Mouse (Mus musculus): ENCODE results near the gene Gm9837. TPM values are rescaled to one million over a fixed set of nuclear protein-coding genes. Genes with fewer than 3 reads are reported as not detected.

Gene Gm9837
- polyA plus RNA-seq, 1 experiment from 2014 or later = not detected

DNA sequence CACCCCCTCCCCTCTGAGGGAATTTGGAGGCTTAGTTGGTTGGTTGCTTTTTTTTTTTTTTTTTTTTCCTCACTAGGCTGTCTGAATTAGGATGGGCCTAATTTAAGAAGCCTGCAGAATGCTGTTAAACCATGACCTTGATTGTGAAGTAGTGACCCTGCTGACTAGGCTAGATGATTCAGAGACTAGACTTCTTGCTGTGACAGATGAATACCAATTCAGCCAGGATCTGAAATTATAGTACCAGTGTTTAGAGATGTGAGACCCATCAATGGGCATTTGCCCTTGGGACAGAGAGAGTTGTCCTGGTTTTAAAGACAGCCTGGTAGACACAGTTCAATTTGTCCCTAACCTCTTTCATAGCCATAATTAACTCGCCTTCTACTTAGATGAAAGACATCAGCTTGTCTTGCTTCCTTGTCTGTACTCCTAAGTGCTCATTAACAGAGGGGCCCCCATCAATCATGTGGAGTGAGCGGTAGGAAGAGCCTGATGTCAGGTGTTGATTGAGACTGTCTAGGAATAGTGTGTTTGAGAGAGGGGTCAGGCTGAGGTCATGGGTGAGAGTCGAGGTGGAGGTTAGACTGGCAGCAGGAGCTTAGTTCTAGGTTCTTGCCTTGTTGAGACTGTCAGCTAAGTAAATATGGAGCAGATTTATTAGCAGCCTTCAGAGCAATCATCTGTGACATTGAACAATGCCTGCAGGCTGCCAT, 23.1 kb upstream of the Gm9837 start:
- H3K36me3 ChIP-seq (ENCODE audit: control insufficient read depth, insufficient read depth, low read length) = no peaks in the 10 kb centered on the region
- no peak overlapping the region for H3K4me3 ChIP-seq (ENCODE audit: low read depth, low read length)
- H3K27me3 ChIP-seq (ENCODE audit: control insufficient read depth, insufficient read depth, low read length) = no peaks in the 10 kb centered on the region
- H3K4me2 ChIP-seq = no peak overlapping the region
- H3K27ac ChIP-seq (ENCODE audit: low read depth, low read length) = 0 out of 2 replicates have a peak overlapping the region, but pooled peaks have one; percentile 41
- 28% methylated on average over 3 of the region's 3 CpGs for WGBS (ENCODE audit: insufficient replicate concordance)
- no peak for ATAC-seq (replicated peaks; ENCODE audit: insufficient number of reproducible peaks, low FRiP score, low TSS enrichment)
- H3K9ac ChIP-seq (ENCODE audit: low read depth, low read length) = no peak overlapping the region
- no peaks in the 10 kb centered on the region for H3K9me3 ChIP-seq (replicated peaks; ENCODE audit: control insufficient read depth, low read length)
- H3K4me1 ChIP-seq (ENCODE audit: control insufficient read depth, insufficient read depth, low read length) = peaks cover 12% of the 10 kb centered on the region

DNA sequence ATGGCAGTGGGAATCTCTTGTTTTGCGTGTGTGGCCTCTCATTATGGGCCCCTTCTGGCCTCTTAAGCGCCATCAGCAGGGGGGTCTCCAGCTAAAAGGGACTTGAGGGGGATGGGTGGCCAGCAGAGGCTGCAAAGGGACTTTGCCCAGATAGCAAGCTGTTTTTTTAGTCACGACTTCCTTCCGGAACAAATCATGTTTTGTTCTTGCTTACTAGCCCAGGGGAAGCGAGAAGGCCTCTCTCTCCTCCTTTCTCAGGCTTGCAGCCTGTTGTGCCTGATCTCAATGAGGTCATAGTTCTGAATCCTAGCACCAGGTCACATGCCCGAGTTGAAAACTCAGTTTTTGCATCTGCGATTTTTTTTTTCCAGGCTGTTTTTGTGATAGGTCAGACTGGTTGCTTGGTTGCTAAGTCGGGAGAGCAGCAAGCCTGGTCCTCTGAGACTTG, 21.7 kb upstream of the Gm9837 start:
- Histone ChIP-seq H3K27me3 (ENCODE audit: control insufficient read depth, insufficient read depth, low read length) (peaks cover 10% of the 10 kb centered on the region), H3K36me3 (ENCODE audit: control insufficient read depth, insufficient read depth, low read length) (no peaks in the 10 kb centered on the region), H3K27ac (ENCODE audit: low read depth, low read length) (0 out of 2 replicates have a peak overlapping the region, but pooled peaks have one; percentile 15), H3K4me2 (no peak overlapping the region), H3K4me1 (ENCODE audit: control insufficient read depth, insufficient read depth, low read length) (peaks cover 17% of the 10 kb centered on the region), H3K4me3 (ENCODE audit: low read depth, low read length) (no peak overlapping the region), H3K9me3 (replicated peaks; ENCODE audit: control insufficient read depth, low read length) (no peaks in the 10 kb centered on the region), H3K9ac (ENCODE audit: low read depth, low read length) (0 out of 2 replicates have a peak overlapping the region, but pooled peaks have one; percentile 2)
- WGBS (ENCODE audit: insufficient replicate concordance) = 21% methylated on average over 8 of the region's 8 CpGs
- no peak for ATAC-seq (replicated peaks; ENCODE audit: insufficient number of reproducible peaks, low FRiP score, low TSS enrichment)

DNA sequence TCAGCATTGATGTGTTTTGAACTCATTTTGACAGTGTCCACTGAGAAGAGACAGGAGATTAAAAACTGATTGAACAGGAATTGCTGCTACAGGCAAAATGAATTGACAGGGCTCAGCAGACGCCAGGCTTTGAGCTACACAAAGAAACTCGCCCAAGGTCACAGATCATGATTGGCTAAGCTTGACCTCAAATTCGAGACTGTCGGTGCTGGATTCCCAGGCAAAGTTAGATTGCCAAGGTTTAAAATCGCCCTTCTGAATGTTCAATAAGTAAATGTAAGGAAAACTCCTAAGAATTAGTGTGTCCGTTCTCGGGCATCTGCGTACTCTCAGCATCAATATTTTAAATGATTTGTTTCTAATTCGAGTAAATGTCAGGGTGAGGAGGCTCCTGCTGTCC, 19.1 kb upstream of the Gm9837 start:
- H3K9ac ChIP-seq (ENCODE audit: low read depth, low read length) = no peak overlapping the region
- ATAC-seq (replicated peaks; ENCODE audit: insufficient number of reproducible peaks, low FRiP score, low TSS enrichment) = no peak
- WGBS (ENCODE audit: insufficient replicate concordance) = 84% methylated on average over 9 of the region's 9 CpGs

DNA sequence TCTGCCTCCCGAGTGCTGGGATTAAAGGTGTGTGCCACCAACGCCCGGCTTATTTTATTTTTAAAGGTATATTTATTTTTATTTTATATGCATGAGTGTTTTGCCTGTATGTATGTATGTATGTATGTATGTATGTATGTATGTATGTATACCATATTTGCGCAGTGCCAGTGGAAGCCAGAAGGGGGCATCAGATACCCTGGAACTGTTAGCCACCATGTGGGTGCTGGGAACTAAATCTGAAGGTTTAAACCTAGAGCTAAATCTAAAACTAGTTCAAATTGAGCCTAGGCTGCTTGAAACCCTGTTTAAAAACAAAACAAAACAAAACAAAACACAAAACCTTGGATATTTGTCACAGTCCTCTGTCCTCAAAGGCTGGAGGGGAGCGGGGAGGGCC, 18.7 kb upstream of the Gm9837 start:
- Histone ChIP-seq H3K4me2 (no peak overlapping the region), H3K27me3 (ENCODE audit: control insufficient read depth, insufficient read depth, low read length) (peaks cover 14% of the 10 kb centered on the region), H3K9ac (ENCODE audit: low read depth, low read length) (no peak overlapping the region), H3K9me3 (replicated peaks; ENCODE audit: control insufficient read depth, low read length) (no peaks in the 10 kb centered on the region), H3K27ac (ENCODE audit: low read depth, low read length) (no peak overlapping the region), H3K36me3 (ENCODE audit: control insufficient read depth, insufficient read depth, low read length) (no peaks in the 10 kb centered on the region), H3K4me3 (ENCODE audit: low read depth, low read length) (no peak overlapping the region), H3K4me1 (ENCODE audit: control insufficient read depth, insufficient read depth, low read length) (peaks cover 21% of the 10 kb centered on the region)
- WGBS (ENCODE audit: insufficient replicate concordance) = 95% methylated on average over 5 of the region's 5 CpGs
- no peak for ATAC-seq (replicated peaks; ENCODE audit: insufficient number of reproducible peaks, low FRiP score, low TSS enrichment)

More for the DNA sequence above, 19.1 kb upstream of the Gm9837 start:
- H3K36me3 ChIP-seq (ENCODE audit: control insufficient read depth, insufficient read depth, low read length) = no peaks in the 10 kb centered on the region
- no peak overlapping the region for H3K27ac ChIP-seq (ENCODE audit: low read depth, low read length)
- H3K4me2 ChIP-seq = no peak overlapping the region
- H3K4me3 ChIP-seq (ENCODE audit: low read depth, low read length) = no peak overlapping the region
- peaks cover 21% of the 10 kb centered on the region for H3K4me1 ChIP-seq (ENCODE audit: control insufficient read depth, insufficient read depth, low read length)
- H3K9me3 ChIP-seq (replicated peaks; ENCODE audit: control insufficient read depth, low read length) = no peaks in the 10 kb centered on the region
- peaks cover 14% of the 10 kb centered on the region for H3K27me3 ChIP-seq (ENCODE audit: control insufficient read depth, insufficient read depth, low read length)

DNA sequence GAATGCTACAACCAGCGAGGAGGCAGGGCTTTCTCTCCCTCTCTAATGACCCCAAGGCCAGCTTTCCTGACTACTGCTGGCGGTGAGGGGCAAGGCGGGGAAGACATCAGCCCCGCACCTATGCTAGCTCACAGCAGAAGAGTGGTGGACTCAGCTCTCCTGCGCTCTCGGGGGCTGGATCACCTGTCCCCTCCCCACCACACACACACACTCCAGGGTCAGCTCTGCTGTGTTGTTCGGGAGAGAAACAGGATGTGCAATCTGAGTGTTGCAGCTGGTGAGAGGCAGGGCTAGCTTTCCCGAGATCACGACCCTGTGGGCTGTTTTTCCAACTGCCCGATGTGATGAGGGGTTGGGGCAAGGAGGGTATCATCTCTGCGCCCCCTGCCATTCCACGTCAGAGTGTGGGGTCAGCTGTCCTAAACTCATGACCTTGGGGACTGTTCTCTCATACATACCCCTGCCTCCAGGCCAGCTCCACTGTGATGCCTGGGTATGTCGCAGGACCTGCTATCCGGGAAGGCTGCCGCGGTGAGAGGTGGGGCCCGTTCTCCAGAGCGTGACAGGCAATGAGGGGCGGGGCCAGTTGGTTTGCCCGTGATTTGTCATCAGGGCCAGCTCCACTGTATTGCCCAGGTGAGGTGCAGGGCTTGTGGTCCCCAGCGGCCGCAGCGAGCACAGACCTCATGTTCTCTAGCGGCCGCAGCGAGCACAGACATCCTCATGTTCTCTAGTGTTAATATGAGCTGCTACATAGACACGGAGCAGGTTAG, 16.7 kb upstream of the Gm9837 start:
- H3K27me3 ChIP-seq (ENCODE audit: control insufficient read depth, insufficient read depth, low read length) = peaks cover 14% of the 10 kb centered on the region
- H3K9me3 ChIP-seq (replicated peaks; ENCODE audit: control insufficient read depth, low read length) = no peaks in the 10 kb centered on the region
- H3K9ac ChIP-seq (ENCODE audit: low read depth, low read length) = peak overlapping the region; percentile 56; the same call in 1 of the 2 replicates
- no peak for ATAC-seq (replicated peaks; ENCODE audit: insufficient number of reproducible peaks, low FRiP score, low TSS enrichment)
- 9% methylated on average over 27 of the region's 27 CpGs for WGBS (ENCODE audit: insufficient replicate concordance)
- H3K27ac ChIP-seq (ENCODE audit: low read depth, low read length) = no peak overlapping the region
- no peaks in the 10 kb centered on the region for H3K36me3 ChIP-seq (ENCODE audit: control insufficient read depth, insufficient read depth, low read length)
- peak overlapping the region; percentile 22 for H3K4me3 ChIP-seq (ENCODE audit: low read depth, low read length)
- peak overlapping the region; percentile 66 for H3K4me2 ChIP-seq
- peaks cover 15% of the 10 kb centered on the region for H3K4me1 ChIP-seq (ENCODE audit: control insufficient read depth, insufficient read depth, low read length)

DNA sequence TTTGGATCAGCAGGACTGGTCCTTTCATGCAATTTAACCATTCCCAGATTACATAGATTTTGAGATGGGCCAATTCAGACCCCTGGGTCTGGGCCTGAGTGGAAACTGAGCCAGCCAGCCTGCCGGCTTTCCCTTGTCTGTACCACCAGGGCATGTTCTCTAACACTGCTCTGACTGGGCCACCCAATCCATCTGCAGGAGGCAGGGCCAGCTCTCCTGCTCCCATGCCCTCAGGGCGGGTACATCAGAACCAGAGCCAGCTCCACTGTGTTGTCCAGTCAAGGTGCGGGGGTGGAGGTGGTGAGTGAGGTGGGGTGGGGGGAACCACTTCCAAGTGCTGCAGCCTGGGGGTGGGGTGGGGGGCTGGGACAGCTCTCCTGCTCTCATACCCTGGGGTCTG, 16.1 kb upstream of the Gm9837 start:
- Histone ChIP-seq H3K36me3 (ENCODE audit: control insufficient read depth, insufficient read depth, low read length) (no peaks in the 10 kb centered on the region), H3K4me3 (ENCODE audit: low read depth, low read length) (no peak overlapping the region), H3K9me3 (replicated peaks; ENCODE audit: control insufficient read depth, low read length) (no peaks in the 10 kb centered on the region), H3K27me3 (ENCODE audit: control insufficient read depth, insufficient read depth, low read length) (peaks cover 16% of the 10 kb centered on the region), H3K27ac (ENCODE audit: low read depth, low read length) (no peak overlapping the region), H3K4me1 (ENCODE audit: control insufficient read depth, insufficient read depth, low read length) (peaks cover 9% of the 10 kb centered on the region), H3K4me2 (no peak overlapping the region), H3K9ac (ENCODE audit: low read depth, low read length) (no peak overlapping the region)
- ATAC-seq (replicated peaks; ENCODE audit: insufficient number of reproducible peaks, low FRiP score, low TSS enrichment) = no peak
- WGBS (ENCODE audit: insufficient replicate concordance) = 57% methylated on average over 3 of the region's 3 CpGs

DNA sequence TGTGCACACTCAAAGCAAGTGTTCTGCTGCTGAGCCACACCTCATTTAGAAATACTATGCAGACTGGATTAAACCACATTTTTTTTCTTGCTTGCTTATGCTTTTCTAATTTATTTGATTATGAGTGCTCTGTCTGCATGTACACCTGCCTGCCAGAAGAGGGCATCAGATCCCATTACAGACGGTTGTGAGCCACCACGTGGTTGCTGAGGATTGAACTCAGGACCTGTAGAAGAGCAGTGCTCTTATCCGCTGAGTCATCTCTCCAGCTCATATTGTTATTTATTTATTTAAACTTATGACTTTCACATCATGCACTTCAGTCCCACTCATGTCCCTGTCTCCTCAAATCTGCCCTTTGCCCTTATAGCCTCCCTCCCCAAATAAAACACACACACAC, 15.4 kb upstream of the Gm9837 start:
- Histone ChIP-seq H3K9me3 (replicated peaks; ENCODE audit: control insufficient read depth, low read length) (no peaks in the 10 kb centered on the region), H3K36me3 (ENCODE audit: control insufficient read depth, insufficient read depth, low read length) (no peaks in the 10 kb centered on the region), H3K4me1 (ENCODE audit: control insufficient read depth, insufficient read depth, low read length) (peaks cover 9% of the 10 kb centered on the region), H3K4me3 (ENCODE audit: low read depth, low read length) (no peak overlapping the region), H3K27me3 (ENCODE audit: control insufficient read depth, insufficient read depth, low read length) (peaks cover 16% of the 10 kb centered on the region), H3K27ac (ENCODE audit: low read depth, low read length) (no peak overlapping the region), H3K9ac (ENCODE audit: low read depth, low read length) (no peak overlapping the region), H3K4me2 (no peak overlapping the region)
- ATAC-seq (replicated peaks; ENCODE audit: insufficient number of reproducible peaks, low FRiP score, low TSS enrichment) = no peak
- 39% methylated on average over 3 of the region's 3 CpGs for WGBS (ENCODE audit: insufficient replicate concordance)

DNA sequence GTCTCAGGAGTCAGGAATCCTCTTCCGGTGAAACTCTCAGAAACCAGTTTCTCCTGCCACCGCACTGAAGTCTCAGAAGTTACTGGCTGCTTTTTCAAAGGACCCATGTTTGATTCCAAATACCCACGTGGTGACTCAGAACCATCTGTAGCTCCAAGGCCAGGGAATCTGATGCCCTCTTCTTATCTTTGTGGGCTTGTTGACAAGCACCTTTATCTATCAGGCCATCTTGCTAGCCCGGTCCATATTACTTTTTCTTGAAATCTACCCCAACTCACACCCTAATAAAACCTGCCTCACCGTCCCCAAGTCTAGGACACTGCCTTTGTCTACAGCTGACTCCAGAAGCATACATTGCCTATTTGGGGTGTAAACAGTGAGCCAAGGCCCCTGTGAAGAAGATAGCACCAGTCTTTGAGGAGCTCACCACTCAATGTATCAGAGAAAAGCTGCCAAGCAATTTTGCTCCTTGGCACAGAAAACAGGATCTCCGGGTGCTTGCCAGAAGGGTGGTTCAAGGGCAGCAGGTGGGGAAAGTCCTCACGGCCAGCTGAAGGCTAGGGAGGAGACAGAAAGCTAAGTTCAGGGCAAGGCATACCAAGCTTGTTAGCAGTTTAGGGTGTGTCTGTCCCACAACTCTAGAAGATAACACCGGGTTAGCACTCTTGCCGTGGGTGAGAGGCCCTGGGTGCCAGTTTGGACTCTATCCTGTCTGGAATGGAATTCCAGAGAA, 13.0 kb upstream of the Gm9837 start:
- no peak overlapping the region for H3K4me3 ChIP-seq (ENCODE audit: low read depth, low read length)
- no peak overlapping the region for H3K9ac ChIP-seq (ENCODE audit: low read depth, low read length)

More for the DNA sequence above, 13.0 kb upstream of the Gm9837 start:
- H3K4me2 ChIP-seq = no peak overlapping the region
- 0 out of 2 replicates have a peak overlapping the region, but pooled peaks have one; percentile 1 for H3K27ac ChIP-seq (ENCODE audit: low read depth, low read length)
- no peaks in the 10 kb centered on the region for H3K9me3 ChIP-seq (replicated peaks; ENCODE audit: control insufficient read depth, low read length)
- WGBS (ENCODE audit: insufficient replicate concordance) = 52% methylated on average over 9 of the region's 9 CpGs
- peaks cover 38% of the 10 kb centered on the region for H3K27me3 ChIP-seq (ENCODE audit: control insufficient read depth, insufficient read depth, low read length)
- no peaks in the 10 kb centered on the region for H3K36me3 ChIP-seq (ENCODE audit: control insufficient read depth, insufficient read depth, low read length)
- ATAC-seq (replicated peaks; ENCODE audit: insufficient number of reproducible peaks, low FRiP score, low TSS enrichment) = no peak
- peaks cover 22% of the 10 kb centered on the region for H3K4me1 ChIP-seq (ENCODE audit: control insufficient read depth, insufficient read depth, low read length)
